Mouse (Mus musculus) layer of hippocampus, adult 9-10 months (tissue): ENCODE measurements around the gene Slc35a3.

Source experiments
- DNase-seq: peaks from one replicate; pipeline ENCODE4 v3.0.0; 2022; ENCODE audit warnings: low spot score

The Slc35a3 gene

GRCm38 (mm10) chr3:116638572-116638971 is 74.1 kb downstream of the Slc35a3 start:
- DNase-seq: no peak

- no peak for DNase-seq
Observed at GRCm38 (mm10) chr3:116637693-116638476, 74.7 kb downstream of the Slc35a3 start.

GRCm38 (mm10) chr3:116635799-116636198 is 76.8 kb downstream of the Slc35a3 start:
- no peak for DNase-seq

GRCm38 (mm10) chr3:116634853-116635252 is 77.8 kb downstream of the Slc35a3 start:
- no peak for DNase-seq

GRCm38 (mm10) chr3:116634091-116634490 is 78.5 kb downstream of the Slc35a3 start:
- no peak for DNase-seq

GRCm38 (mm10) chr3:116632971-116633370 is 79.7 kb downstream of the Slc35a3 start:
- DNase-seq: no peak

- no peak for DNase-seq
Observed at GRCm38 (mm10) chr3:116631459-116631858, 81.2 kb downstream of the Slc35a3 start.

- no peak for DNase-seq
Observed at GRCm38 (mm10) chr3:116622641-116623040, 90.0 kb downstream of the Slc35a3 start.

GRCm38 (mm10) chr3:116620636-116621370 is 91.8 kb downstream of the Slc35a3 start:
- DNase-seq: no peak
